Mouse (Mus musculus): ENCODE measurements around the gene Stxbp5.

GRCm38 (mm10) chr10:9846408-9846807 is 54.5 kb downstream of the Stxbp5 start:
- TF ChIP-seq CTCF (IDR thresholded peaks at IDR 0.05 in 2 of 3, conservative IDR thresholded peaks at IDR 0.05 in 1 of 3; ENCODE audit: control insufficient read depth in 1 of 3, insufficient read depth in 1 of 3, low read depth in 2 of 3, low read length in 3 of 3, poor library complexity in 1 of 3, severe bottlenecking in 1 of 3) = no peak
- no peak for TF ChIP-seq POLR2AphosphoS5 (IDR thresholded peaks at IDR 0.05; ENCODE audit: borderline replicate concordance, low read depth, low read length)
- TF ChIP-seq GATA1 (IDR thresholded peaks at IDR 0.05; ENCODE audit: low read depth, low read length) = no peak
- TF ChIP-seq BHLHE40 (IDR thresholded peaks at IDR 0.05; ENCODE audit: borderline replicate concordance, low read depth, low read length) = no peak
- no peak for TF ChIP-seq EP300 (IDR thresholded peaks at IDR 0.05; ENCODE audit: low read depth in 1 of 2, low read length in 2 of 2)
- no peak for TF ChIP-seq TAL1 (IDR thresholded peaks at IDR 0.05; ENCODE audit: low read length)
- TF ChIP-seq E2F4 (IDR thresholded peaks at IDR 0.05; ENCODE audit: borderline replicate concordance, low read depth, low read length) = no peak
- no peak for TF ChIP-seq POLR2A (IDR thresholded peaks at IDR 0.05; ENCODE audit: control insufficient read depth in 1 of 2, insufficient read depth in 1 of 2, low read depth in 1 of 2, low read length in 2 of 2, poor library complexity in 1 of 2)
- TF ChIP-seq ETS1 (IDR thresholded peaks at IDR 0.05; ENCODE audit: low read depth, low read length) = no peak
- TF ChIP-seq POLR2AphosphoS2 (IDR thresholded peaks at IDR 0.05; ENCODE audit: low read length) = no peak

All from MEL (cell line).